Mouse (Mus musculus): ENCODE measurements around the gene Uvrag.

DNA sequence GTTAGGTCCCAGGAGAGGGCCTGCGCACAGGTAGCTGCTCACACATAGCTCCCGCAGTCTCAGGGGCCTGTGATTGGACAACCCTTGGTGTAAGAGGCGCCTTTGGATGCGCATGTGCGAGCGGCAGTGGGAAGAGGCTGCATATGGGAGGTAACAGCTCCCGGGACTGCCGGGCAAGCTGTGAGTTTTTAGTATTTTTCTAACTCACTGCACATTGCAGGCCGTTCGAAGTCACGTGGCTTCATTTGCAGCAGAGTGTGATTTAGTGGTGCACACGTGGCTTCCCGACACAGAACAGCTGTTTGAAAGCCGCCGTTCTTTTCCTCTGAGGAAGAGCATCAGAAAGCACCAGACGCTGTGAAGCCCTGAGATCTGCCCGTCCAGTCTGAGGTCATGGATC lies 125.5 kb downstream of the Uvrag start:
- no peak for TF ChIP-seq POLR2AphosphoS5 (IDR thresholded peaks at IDR 0.05; ENCODE audit: insufficient replicate concordance, low read depth, low read length)
- TF ChIP-seq CTCF (IDR thresholded peaks at IDR 0.05; ENCODE audit: low read depth, low read length), result no peak
- TF ChIP-seq TAL1 (conservative IDR thresholded peaks at IDR 0.05; ENCODE audit: low read depth, low read length), result no peak

Measured in G1E (cell line).